Mouse (Mus musculus) thymus, adult 2 months (tissue): Measurements from ENCODE around the gene Eif2b2.

Experiments
- CTCF ChIP-seq: fragments of 200-500 bp; IDR thresholded peaks from 2 replicates; pipeline ENCODE4 v1.5.1; 2012; ENCODE audit warnings: mild to moderate bottlenecking, control low read depth, low read length, moderate library complexity, borderline replicate concordance; ENCODE audit not compliant: control insufficient read depth, poor library complexity, insufficient read depth; ENCODE audit errors: extremely low read depth
- POLR2A ChIP-seq: fragments of 200-500 bp; IDR thresholded peaks from 2 replicates; pipeline ENCODE4 v1.6.1; 2012; ENCODE audit warnings: mild to moderate bottlenecking, low read length, control low read depth, moderate library complexity; ENCODE audit not compliant: control insufficient read depth, poor library complexity, insufficient read depth; ENCODE audit errors: extremely low read depth

- TF ChIP-seq CTCF (no peak), POLR2A (no peak)
These were observed 41.5 kb upstream of the Eif2b2 start, which contains the start of gene Pgf for GRCm38 (mm10) chr12:85177740-85178239.
